Mouse (Mus musculus) gonadal fat pad, adult 2 months (tissue): ENCODE measurements around the gene Mvb12b. TPM values are rescaled to one million over a fixed set of nuclear protein-coding genes. Genes with fewer than 3 reads are reported as not detected.

Experiments
- DNase-seq: peaks from one replicate; pipeline ENCODE4 v3.0.0-alpha.2; 2012; ENCODE audit warnings: low read depth
- polyA plus RNA-seq: library from polyadenylated mRNA; depleted of rRNA; stranded (reverse); fragments of >200 nt; gene quantifications from 2 replicates; pipeline ENCODE4 v1.2.3, GENCODE M21; 2012

The Mvb12b gene
- polyA plus RNA-seq, 1 experiment: 29.0 TPM

GRCm38 (mm10) chr2:33853011-33853976, 34.5 kb downstream of the Mvb12b start:
- DNase-seq: no peak

GRCm38 (mm10) chr2:33847196-33847834, 40.4 kb downstream of the Mvb12b start:
- DNase-seq: no peak

GRCm38 (mm10) chr2:33846635-33847034, 41.1 kb downstream of the Mvb12b start:
- no peak for DNase-seq

GRCm38 (mm10) chr2:33843642-33844041, 44.1 kb downstream of the Mvb12b start:
- DNase-seq: no peak

GRCm38 (mm10) chr2:33842983-33843577, 44.7 kb downstream of the Mvb12b start:
- DNase-seq: no peak

GRCm38 (mm10) chr2:33841980-33842379, 45.8 kb downstream of the Mvb12b start:
- no peak for DNase-seq

GRCm38 (mm10) chr2:33840483-33840882, 47.3 kb downstream of the Mvb12b start:
- no peak for DNase-seq

- no peak for DNase-seq
Observed at GRCm38 (mm10) chr2:33839252-33839651, 48.5 kb downstream of the Mvb12b start.

- no peak for DNase-seq
Observed at GRCm38 (mm10) chr2:33837297-33837696, 50.4 kb downstream of the Mvb12b start.

- no peak for DNase-seq
Observed at GRCm38 (mm10) chr2:33836660-33837213, 51.0 kb downstream of the Mvb12b start.

GRCm38 (mm10) chr2:33835038-33835437, 52.7 kb downstream of the Mvb12b start:
- no peak for DNase-seq

- DNase-seq: no peak
Observed at GRCm38 (mm10) chr2:33833902-33834301, 53.8 kb downstream of the Mvb12b start.

- DNase-seq: no peak
Observed at GRCm38 (mm10) chr2:33829870-33830269, 57.9 kb downstream of the Mvb12b start.

- no peak for DNase-seq
Observed at GRCm38 (mm10) chr2:33826777-33827176, 61.0 kb downstream of the Mvb12b start.

- no peak for DNase-seq
Observed at GRCm38 (mm10) chr2:33824935-33825514, 62.7 kb downstream of the Mvb12b start.

- peak; percentile 5 for DNase-seq
Observed at GRCm38 (mm10) chr2:33821677-33822607, 65.8 kb downstream of the Mvb12b start.

- no peak for DNase-seq
Observed at GRCm38 (mm10) chr2:33820450-33820849, 67.3 kb downstream of the Mvb12b start.

- DNase-seq: no peak
Observed at GRCm38 (mm10) chr2:33820037-33820436, 67.7 kb downstream of the Mvb12b start.

GRCm38 (mm10) chr2:33818385-33818784, 69.4 kb downstream of the Mvb12b start:
- DNase-seq: no peak

GRCm38 (mm10) chr2:33817663-33818346, 69.9 kb downstream of the Mvb12b start:
- no peak for DNase-seq
